9 mouse cellular contexts compared by ENCODE assay signal in genomic region chr4:151610266-151610665, GRCm38 (mm10).
DNase-seq lines count a peak whose midpoint lies in the region; ATAC-seq and TF ChIP-seq lines count a peak whose summit lies in the region.
"Had no signal": no experiment of that assay in that cellular context is flagged by ENCODE, and none has a peak within 500 bp of the region (broad histone marks: within the 10 kb centered on the region; RNA-seq: fewer than 3 reads in every experiment).

No protein-coding gene starts in this region.

- H3K27ac ChIP-seq in heart, embryonic 11.5 days (ENCODE audit: low read depth, low read length): no peak overlapping the region
- no peak overlapping the region for H3K27ac ChIP-seq in heart, postnatal 0 days (ENCODE audit: low read depth)
- H3K27ac ChIP-seq in neural tube, embryonic 11.5 days (ENCODE audit: low read depth, low read length): no peak overlapping the region
- H3K27ac ChIP-seq: heart, embryonic 15.5 days had no signal

- no peak overlapping the region for H3K4me3 ChIP-seq in heart, embryonic 11.5 days (ENCODE audit: low read depth, low read length)
- H3K4me3 ChIP-seq in heart, postnatal 0 days (ENCODE audit: low read depth, low read length): no peak overlapping the region
- no peak overlapping the region for H3K4me3 ChIP-seq in neural tube, embryonic 11.5 days (ENCODE audit: low read depth, low read length)
- H3K4me3 ChIP-seq: heart, embryonic 15.5 days had no signal

- H3K9me3 ChIP-seq in heart, embryonic 11.5 days (replicated peaks; ENCODE audit: control insufficient read depth, low read length): peaks cover 11% of the 10 kb centered on the region
- 0 out of 2 replicates have a peak, but pooled peaks cover under 1% of the 10 kb centered on the region for H3K9me3 ChIP-seq in heart, postnatal 0 days (replicated peaks; ENCODE audit: control insufficient read depth, low read length)
- H3K9me3 ChIP-seq in neural tube, embryonic 11.5 days (ENCODE audit: control insufficient read depth, low read length): no peaks in the 10 kb centered on the region

- H3K4me1 ChIP-seq in heart, embryonic 11.5 days (ENCODE audit: control insufficient read depth, insufficient read depth, low read length): no peaks in the 10 kb centered on the region
- no peaks in the 10 kb centered on the region for H3K4me1 ChIP-seq in heart, postnatal 0 days (ENCODE audit: control insufficient read depth, insufficient read depth)
- no peaks in the 10 kb centered on the region for H3K4me1 ChIP-seq in neural tube, embryonic 11.5 days (ENCODE audit: control insufficient read depth, insufficient read depth, low read length)
- H3K4me1 ChIP-seq: heart, embryonic 15.5 days had no signal

- DNase-seq in heart, adult 18-20 months: peak; percentile 42 to 76
- peak; percentile 40 for DNase-seq in Muller cell, postnatal 12 days (ENCODE audit: inconsistent ontology term)
- peak; percentile 50 for DNase-seq in cerebellum, adult 9-10 months
- DNase-seq in heart, postnatal 0 days (ENCODE audit: low spot score): peak; percentile 37
- peak; percentile 26 to 31 for DNase-seq in layer of hippocampus, postnatal 36 days
- DNase-seq in neural tube, embryonic 11.5 days (ENCODE audit: low spot score): peak; percentile 75
- peak; percentile 11 to 13 for DNase-seq in thymus, postnatal 36 days

- TF ChIP-seq EP300 in heart, postnatal 0 days (IDR thresholded peaks at IDR 0.05; ENCODE audit: low read depth): no peak

- no peak for ATAC-seq in heart, embryonic 11.5 days (replicated peaks; ENCODE audit: insufficient number of reproducible peaks, low FRiP score, low TSS enrichment)
- peak; percentile 39; the same call in 1 of the 2 replicates for ATAC-seq in heart, postnatal 0 days (ENCODE audit: insufficient read depth, low read depth)
- no peak for ATAC-seq in neural tube, embryonic 11.5 days (ENCODE audit: insufficient read depth, low FRiP score, low TSS enrichment)

- H3K36me3 ChIP-seq in heart, embryonic 11.5 days (ENCODE audit: control insufficient read depth, insufficient read depth, low read length): no peaks in the 10 kb centered on the region
- H3K36me3 ChIP-seq in heart, postnatal 0 days (replicated peaks; ENCODE audit: control insufficient read depth, insufficient read depth, low read length): no peaks in the 10 kb centered on the region
- H3K36me3 ChIP-seq in neural tube, embryonic 11.5 days (ENCODE audit: control insufficient read depth, insufficient read depth, low read length): no peaks in the 10 kb centered on the region
- H3K36me3 ChIP-seq: heart, embryonic 15.5 days had no signal

- 18% methylated on average over 8 of the region's 8 CpGs for WGBS in heart, embryonic 11.5 days (ENCODE audit: insufficient replicate concordance)
- 17% methylated on average over 8 of the region's 8 CpGs for WGBS in heart, postnatal 0 days
- 23% methylated on average over 8 of the region's 8 CpGs for WGBS in neural tube, embryonic 11.5 days

- no peak overlapping the region for H3K4me2 ChIP-seq in heart, embryonic 11.5 days
- no peak overlapping the region for H3K4me2 ChIP-seq in heart, postnatal 0 days (ENCODE audit: low read depth, low read length)
- no peak overlapping the region for H3K4me2 ChIP-seq in neural tube, embryonic 11.5 days (ENCODE audit: low read depth)
- H3K4me2 ChIP-seq: heart, embryonic 15.5 days had no signal

- H3K9ac ChIP-seq in heart, embryonic 11.5 days (ENCODE audit: low read depth, low read length): no peak overlapping the region
- no peak overlapping the region for H3K9ac ChIP-seq in heart, postnatal 0 days (replicated peaks; ENCODE audit: low read depth, low read length)
- no peak overlapping the region for H3K9ac ChIP-seq in neural tube, embryonic 11.5 days (ENCODE audit: low read length)
- H3K9ac ChIP-seq: heart, embryonic 15.5 days had no signal

- peak; percentile 77 for TF ChIP-seq CTCF in heart, postnatal 0 days (IDR thresholded peaks at IDR 0.05; ENCODE audit: low read depth)

- H3K27me3 ChIP-seq in heart, embryonic 11.5 days (ENCODE audit: control insufficient read depth, insufficient read depth, low read length): no peaks in the 10 kb centered on the region
- H3K27me3 ChIP-seq in heart, postnatal 0 days (ENCODE audit: control insufficient read depth, insufficient read depth, low read length): no peaks in the 10 kb centered on the region
- H3K27me3 ChIP-seq in neural tube, embryonic 11.5 days (ENCODE audit: control insufficient read depth, insufficient read depth, low read length): no peaks in the 10 kb centered on the region

Comparison
In these comparisons a context has a peak if more than half of its experiments do, and no peak if none do; other contexts are left out.
1. DNase-seq: peak in every context shown above with its lines; median percentile 75 in neural tube, embryonic 11.5 days; 59 in heart, adult 18-20 months; 50 in cerebellum, adult 9-10 months; 40 in Muller cell, postnatal 12 days; 37 in heart, postnatal 0 days; 28 in layer of hippocampus, postnatal 36 days; 12 in thymus, postnatal 36 days.